ENCODE assay signal across 12 mouse cellular contexts in genomic region chr8:70558983-70559382, GRCm38 (mm10). TPM values are rescaled to one million over a fixed set of nuclear protein-coding genes. Genes with fewer than 3 reads are reported as not detected.
A peak's percentile ranks its signal among the peaks of the same experiment; 100 is the strongest.
DNase-seq lines count a peak whose midpoint lies in the region; ATAC-seq and TF ChIP-seq lines count a peak whose summit lies in the region.
"Had no signal": no experiment of that assay in that cellular context is flagged by ENCODE, and none has a peak within 500 bp of the region (broad histone marks: within the 10 kb centered on the region; RNA-seq: fewer than 3 reads in every experiment).

No protein-coding gene starts in this region.

- no peaks in the 10 kb centered on the region for H3K9me3 ChIP-seq in liver, embryonic 13.5 days (replicated peaks)
- H3K9me3 ChIP-seq: limb, embryonic 10.5 days had no signal

- no peak for ATAC-seq in liver, embryonic 13.5 days (ENCODE audit: low read depth)
- ATAC-seq: midbrain, embryonic 16.5 days had no signal

- peak; percentile 19 for DNase-seq in embryo, embryonic 10.5 days (ENCODE audit: low spot score)
- DNase-seq in embryo, embryonic 10 days (ENCODE audit: low spot score) = no peak
- DNase-seq in left cerebral cortex, adult 2 months (ENCODE audit: extremely low spot score in 1 of 2, low spot score in 2 of 2) = no peak
- DNase-seq in left cerebral cortex, postnatal 14 days (ENCODE audit: low spot score in 2 of 2) = no peak
- DNase-seq in B cell, adult 2 months = peak; percentile 23 to 29
- DNase-seq in liver, embryonic 13.5 days = no peak
- no peak for DNase-seq in ovary, postnatal 14 days (ENCODE audit: low spot score)
- no peak for DNase-seq in gastrocnemius, postnatal 36 days
- DNase-seq: cerebellum, adult 11-12 months; gastrocnemius, postnatal 10 days had no signal

- H3K9ac ChIP-seq in liver, embryonic 13.5 days = no peak overlapping the region

- WGBS in liver, embryonic 13.5 days (ENCODE audit: insufficient replicate concordance) = 56% methylated on average over 3 of the region's 3 CpGs

- no peaks in the 10 kb centered on the region; the same call in 1 of the 2 replicates for H3K36me3 ChIP-seq in liver, embryonic 13.5 days

- no peaks in the 10 kb centered on the region for H3K27me3 ChIP-seq in liver, embryonic 13.5 days

- H3K4me2 ChIP-seq in liver, embryonic 13.5 days = no peak overlapping the region

- intact Hi-C loops in left cerebral cortex, adult 2 months (cut with DNase I) = no loop called here
- intact Hi-C loops in left cerebral cortex, postnatal 14 days (cut with DNase I) = loop anchor here (5.0 kb wide), 1 partner anchor 33 kb away; the partner anchor contains the start of gene Isyna1
- intact Hi-C loops in gastrocnemius, postnatal 36 days (cut with DNase I) = no loop called here

- H3K4me3 ChIP-seq in left cerebral cortex, adult 2 months = no peak overlapping the region
- H3K4me3 ChIP-seq in liver, embryonic 13.5 days (replicated peaks) = no peak overlapping the region
- H3K4me3 ChIP-seq: limb, embryonic 10.5 days had no signal

- peaks cover 95% of the 10 kb centered on the region for H3K4me1 ChIP-seq in liver, embryonic 13.5 days (replicated peaks)

- TF ChIP-seq CTCF in left cerebral cortex, adult 2 months (IDR thresholded peaks at IDR 0.05) = peak; percentile 42

- H3K27ac ChIP-seq in left cerebral cortex, adult 2 months = no peak overlapping the region
- 0 out of 2 replicates have a peak overlapping the region, but pooled peaks have one; percentile 53 for H3K27ac ChIP-seq in liver, embryonic 13.5 days
- H3K27ac ChIP-seq: limb, embryonic 10.5 days had no signal

RNA-seq across cellular contexts. Expression of gene Ell, which starts 19.7 kb away (rescaled TPM):
- 10 to 100 TPM; 18.6 to 20.8 TPM for total RNA-seq in left cerebral cortex, adult 2 months (2021)
- 10 to 100 TPM; 13.8 to 17.4 TPM for total RNA-seq in left cerebral cortex, postnatal 14 days (2021)
- 9.7 and 10.5 TPM in 2 replicates for polyA plus RNA-seq in liver, embryonic 13.5 days (2015; fragmentation: Nextera tagmentation; extraction: Ambion mirVana)
- 10 to 100 TPM in 1 of 2 experiments, 1 to 10 TPM in 1; 9.6 to 10.5 TPM for total RNA-seq in gastrocnemius, postnatal 36 days (2021)

RNA-seq across cellular contexts. Expression of gene Kxd1, which starts 31.2 kb away (rescaled TPM):
- 10 to 100 TPM; 39.8 to 44.4 TPM for total RNA-seq in left cerebral cortex, adult 2 months (2021)
- total RNA-seq in left cerebral cortex, postnatal 14 days (2021) = 10 to 100 TPM; 40.8 to 43.4 TPM
- polyA plus RNA-seq in liver, embryonic 13.5 days (2015; fragmentation: Nextera tagmentation; extraction: Ambion mirVana) = 36.2 TPM in 2 replicates
- total RNA-seq in gastrocnemius, postnatal 36 days (2021) = 10 to 100 TPM; 67.7 to 74.7 TPM

RNA-seq across cellular contexts. Expression of gene Fkbp8, which starts 31.5 kb away (rescaled TPM):
- 100 to 1,000 TPM; 392 to 410 TPM for total RNA-seq in left cerebral cortex, adult 2 months (2021)
- total RNA-seq in left cerebral cortex, postnatal 14 days (2021) = 100 to 1,000 TPM; 396 to 406 TPM
- 177 and 182 TPM in 2 replicates for polyA plus RNA-seq in liver, embryonic 13.5 days (2015; fragmentation: Nextera tagmentation; extraction: Ambion mirVana)
- total RNA-seq in gastrocnemius, postnatal 36 days (2021) = 100 to 1,000 TPM in 1 of 2 experiments, 10 to 100 TPM in 1; 99.3 to 107 TPM

RNA-seq across cellular contexts. Expression of gene Isyna1, which starts 35.2 kb away (rescaled TPM):
- total RNA-seq in left cerebral cortex, adult 2 months (2021) = 10 to 100 TPM; 52.9 to 55.3 TPM
- total RNA-seq in left cerebral cortex, postnatal 14 days (2021) = 10 to 100 TPM; 47.5 to 51.0 TPM
- 82.8 and 84.9 TPM in 2 replicates for polyA plus RNA-seq in liver, embryonic 13.5 days (2015; fragmentation: Nextera tagmentation; extraction: Ambion mirVana)
- total RNA-seq in gastrocnemius, postnatal 36 days (2021) = 1 to 10 TPM; 4.1 to 5.1 TPM

RNA-seq across cellular contexts. Expression of gene Uba52, which starts 48.4 kb away (rescaled TPM):
- total RNA-seq in left cerebral cortex, adult 2 months (2021) = 100 to 1,000 TPM; 788 to 861 TPM
- total RNA-seq in left cerebral cortex, postnatal 14 days (2021) = 1,000 to 10,000 TPM in 1 of 2 experiments, 100 to 1,000 TPM in 1; 967 to 1,028 TPM
- 736 and 758 TPM in 2 replicates for polyA plus RNA-seq in liver, embryonic 13.5 days (2015; fragmentation: Nextera tagmentation; extraction: Ambion mirVana)
- 100 to 1,000 TPM; 787 to 802 TPM for total RNA-seq in gastrocnemius, postnatal 36 days (2021)

Comparison
In these comparisons a context has a peak if more than half of its experiments do, and no peak if none do; other contexts are left out.
1. DNase-seq: peak in embryo, embryonic 10.5 days (single experiment) and B cell, adult 2 months (2 of 2); none in embryo, embryonic 10 days (single experiment), left cerebral cortex, adult 2 months (0 of 2), left cerebral cortex, postnatal 14 days (0 of 2), liver, embryonic 13.5 days (single experiment), ovary, postnatal 14 days (single experiment) and gastrocnemius, postnatal 36 days (0 of 2).